Mouse (Mus musculus) ovary, postnatal 10 days (tissue): Measurements from ENCODE around the gene Arhgef7.

Source experiments
- DNase-seq: peaks from one replicate; pipeline ENCODE4 v3.0.0; 2022; ENCODE audit warnings: low spot score

Arhgef7 gene

GRCm38 (mm10) chr8:11727651-11728481 is at the start of gene Arhgef7:
TSS of gene Arhgef7 (plus strand) at chr8:11727721.
- DNase-seq, result no peak

GRCm38 (mm10) chr8:11684558-11684957 is 43.0 kb upstream of the Arhgef7 start:
- DNase-seq, result no peak

- no peak for DNase-seq
Measured at GRCm38 (mm10) chr8:11687251-11687650, 40.3 kb upstream of the Arhgef7 start.

- DNase-seq, result no peak
Measured at GRCm38 (mm10) chr8:11689945-11690344, 37.6 kb upstream of the Arhgef7 start.

GRCm38 (mm10) chr8:11691284-11691683 is 36.2 kb upstream of the Arhgef7 start:
- no peak for DNase-seq

GRCm38 (mm10) chr8:11691761-11692160 is 35.8 kb upstream of the Arhgef7 start:
- no peak for DNase-seq

GRCm38 (mm10) chr8:11692455-11692854 is 35.1 kb upstream of the Arhgef7 start:
- no peak for DNase-seq

- no peak for DNase-seq
Measured at GRCm38 (mm10) chr8:11693972-11694371, 33.5 kb upstream of the Arhgef7 start.

- DNase-seq, result no peak
Measured at GRCm38 (mm10) chr8:11696176-11696575, 31.3 kb upstream of the Arhgef7 start.

- DNase-seq, result no peak
Measured at GRCm38 (mm10) chr8:11697467-11697866, 30.1 kb upstream of the Arhgef7 start.

- no peak for DNase-seq
Measured at GRCm38 (mm10) chr8:11699442-11700001, 28.0 kb upstream of the Arhgef7 start.

GRCm38 (mm10) chr8:11700060-11701032 is 27.2 kb upstream of the Arhgef7 start:
- peak; percentile 63 for DNase-seq

- DNase-seq, result no peak
Measured at GRCm38 (mm10) chr8:11701033-11701362, 26.5 kb upstream of the Arhgef7 start, which contains the start of gene 1700016D06Rik. TSS of gene 1700016D06Rik (minus strand) at chr8:11701063.

- DNase-seq, result no peak
Measured at GRCm38 (mm10) chr8:11701428-11701827, 26.1 kb upstream of the Arhgef7 start.

GRCm38 (mm10) chr8:11703789-11704188 is 23.7 kb upstream of the Arhgef7 start:
- no peak for DNase-seq

GRCm38 (mm10) chr8:11704716-11705420 is 22.7 kb upstream of the Arhgef7 start:
- DNase-seq, result no peak

- DNase-seq, result no peak
Measured at GRCm38 (mm10) chr8:11705818-11706217, 21.7 kb upstream of the Arhgef7 start.

GRCm38 (mm10) chr8:11707701-11708100 is 19.8 kb upstream of the Arhgef7 start:
- DNase-seq, result no peak

GRCm38 (mm10) chr8:11708815-11709214 is 18.7 kb upstream of the Arhgef7 start:
- DNase-seq, result no peak

GRCm38 (mm10) chr8:11709542-11709941 is 18.0 kb upstream of the Arhgef7 start:
- DNase-seq, result no peak

- DNase-seq, result no peak
Measured at GRCm38 (mm10) chr8:11710415-11710814, 17.1 kb upstream of the Arhgef7 start.

- no peak for DNase-seq
Measured at GRCm38 (mm10) chr8:11712244-11712643, 15.3 kb upstream of the Arhgef7 start.
